Mouse (Mus musculus) myocyte (in vitro differentiated cells): ENCODE measurements around the gene Slc16a14.

Source experiments
- CEBPB ChIP-seq: IDR thresholded peaks from 2 replicates; pipeline ENCODE4 v1.6.1; 2011; ENCODE audit warnings: mild to moderate bottlenecking, moderate library complexity; ENCODE audit not compliant: poor library complexity, insufficient read depth, severe bottlenecking
- POLR2A ChIP-seq: IDR thresholded peaks from one replicate; pipeline ENCODE4 v1.6.1; 2011; ENCODE audit warnings: low read depth, mild to moderate bottlenecking, control low read depth, moderate library complexity; ENCODE audit not compliant: insufficient read length
- USF1 ChIP-seq: IDR thresholded peaks from one replicate; pipeline ENCODE4 v1.6.1; 2011; ENCODE audit warnings: low read depth, mild to moderate bottlenecking, control low read depth, moderate library complexity

DNA sequence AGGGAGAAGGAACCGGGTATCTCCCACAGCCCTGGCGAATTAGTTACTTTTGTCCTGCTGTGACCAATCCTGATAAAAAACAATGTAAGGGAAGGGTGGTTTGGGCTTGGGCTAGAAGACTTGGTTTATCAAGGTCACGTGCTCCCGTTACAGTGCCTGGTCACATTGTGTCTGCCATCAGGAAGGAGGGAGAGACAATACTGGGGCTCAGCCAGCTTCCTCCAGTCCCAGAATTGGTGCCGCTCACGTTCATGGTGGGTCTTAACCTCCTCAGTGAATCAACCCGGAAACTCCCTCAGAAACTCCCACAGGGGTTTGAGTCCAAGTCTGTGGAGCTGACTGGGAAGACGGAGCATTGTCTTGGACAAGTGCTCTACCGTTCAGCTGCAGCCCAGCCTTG, 9.3 kb downstream of the Slc16a14 start:
- TF ChIP-seq POLR2A, result no peak
- TF ChIP-seq CEBPB, result no peak
- no peak for TF ChIP-seq USF1
